Mouse (Mus musculus) heart, postnatal 0 days (tissue): ENCODE measurements around the gene Hsd3b4.
"Not testable (repeated sequence)": the region's sequence is repeated elsewhere in the genome, so short reads cannot be mapped to it uniquely, and the experiment has no call there.

Source experiments
- CTCF ChIP-seq: IDR thresholded peaks from 2 replicates; pipeline ENCODE4 v1.5.1; 2016; ENCODE audit warnings: antibody characterized with exemption, control low read depth, low read depth
- EP300 ChIP-seq: IDR thresholded peaks from 2 replicates; pipeline ENCODE4 v1.6.1; 2016; ENCODE audit warnings: antibody characterized with exemption, low read depth

GRCm38 (mm10) chr3:98550832-98551231, 40.5 kb upstream of the Hsd3b4 start:
- not testable (repeated sequence) for TF ChIP-seq CTCF, EP300
